Mouse (Mus musculus) Muller cell, postnatal 12 days (primary cell): ENCODE measurements around the gene Syde1.

Source experiments
- DNase-seq: peaks from one replicate; pipeline ENCODE4 v3.0.0-alpha.2; 2015; ENCODE audit errors: inconsistent ontology term

Gene Syde1

DNA sequence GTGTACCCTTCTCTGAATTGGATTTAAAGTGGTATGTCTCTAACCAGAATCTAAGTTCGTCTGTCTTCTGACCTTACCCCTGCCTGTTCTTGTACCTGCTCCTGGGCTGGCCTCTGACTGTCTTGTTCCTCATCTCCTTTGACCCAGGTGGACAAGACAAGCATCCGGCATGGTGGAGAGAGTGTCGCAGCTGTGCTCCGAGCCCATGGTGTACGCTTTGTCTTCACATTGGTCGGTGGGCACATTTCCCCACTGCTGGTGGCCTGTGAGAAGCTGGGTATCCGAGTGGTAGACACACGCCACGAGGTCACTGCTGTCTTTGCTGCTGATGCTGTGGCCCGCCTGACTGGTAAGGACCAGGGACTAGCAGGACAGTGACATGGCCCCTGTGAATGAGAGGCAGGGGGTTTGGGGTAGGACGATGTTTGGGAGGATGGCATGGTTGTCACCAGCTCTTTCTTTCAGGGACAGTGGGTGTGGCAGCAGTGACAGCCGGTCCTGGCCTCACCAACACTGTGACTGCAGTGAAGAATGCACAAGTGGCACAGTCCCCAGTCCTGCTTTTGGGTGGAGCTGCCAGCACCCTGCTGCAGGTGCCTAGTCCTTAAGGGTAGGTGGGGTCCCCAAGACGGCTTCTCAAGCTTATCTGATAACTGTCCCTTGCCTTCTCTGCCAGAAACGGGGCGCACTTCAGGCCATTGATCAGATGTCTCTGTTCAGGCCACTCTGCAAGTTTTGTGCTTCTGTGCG lies 15.2 kb downstream of the Syde1 start:
- DNase-seq = no peak

DNA sequence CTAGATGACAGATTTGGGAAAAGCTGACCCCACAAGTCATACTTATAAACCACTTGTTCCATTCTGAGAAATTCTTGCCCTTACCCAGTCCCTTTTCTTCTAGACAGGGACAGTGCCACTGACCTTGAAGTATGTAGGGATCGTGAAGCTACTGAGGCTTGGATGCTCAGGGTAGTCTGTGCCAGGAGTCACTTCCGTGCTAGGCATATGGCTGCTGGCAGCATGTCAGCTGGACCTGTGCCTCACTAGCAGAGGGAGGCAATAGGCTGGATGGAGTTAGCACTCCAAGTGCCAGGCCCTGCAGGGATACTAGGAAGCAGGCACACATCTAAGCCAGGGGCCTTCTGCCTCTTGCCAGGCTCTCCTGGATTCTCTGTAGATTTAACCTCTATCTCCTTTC lies 16.1 kb downstream of the Syde1 start:
- peak; percentile 62 for DNase-seq

DNA sequence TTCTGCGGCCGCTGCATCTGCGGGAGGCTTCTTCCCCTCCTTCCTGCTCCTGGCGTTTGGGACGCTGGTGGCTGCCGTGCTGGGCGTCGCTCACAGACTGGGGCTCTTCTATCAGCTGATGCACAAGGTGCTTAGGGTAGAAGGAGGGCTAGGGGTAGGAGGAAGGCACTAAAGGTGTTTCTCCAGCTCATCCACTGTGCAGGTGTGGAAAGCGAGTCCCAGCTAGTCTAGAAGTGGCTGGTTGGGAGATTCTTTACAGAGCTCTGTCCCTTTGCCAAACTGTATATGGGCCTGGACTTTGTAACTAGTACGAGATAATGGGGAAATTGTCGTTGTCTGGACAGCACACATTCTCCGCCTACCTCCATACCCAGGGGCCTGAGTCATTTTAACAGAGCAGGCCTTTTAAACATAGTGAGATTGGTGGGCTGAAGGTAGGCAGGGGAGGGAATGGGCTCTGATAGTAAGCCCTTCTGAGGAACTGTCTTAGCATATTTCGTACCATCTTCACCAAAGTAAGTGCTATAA lies 16.6 kb downstream of the Syde1 start:
- DNase-seq = no peak

DNA sequence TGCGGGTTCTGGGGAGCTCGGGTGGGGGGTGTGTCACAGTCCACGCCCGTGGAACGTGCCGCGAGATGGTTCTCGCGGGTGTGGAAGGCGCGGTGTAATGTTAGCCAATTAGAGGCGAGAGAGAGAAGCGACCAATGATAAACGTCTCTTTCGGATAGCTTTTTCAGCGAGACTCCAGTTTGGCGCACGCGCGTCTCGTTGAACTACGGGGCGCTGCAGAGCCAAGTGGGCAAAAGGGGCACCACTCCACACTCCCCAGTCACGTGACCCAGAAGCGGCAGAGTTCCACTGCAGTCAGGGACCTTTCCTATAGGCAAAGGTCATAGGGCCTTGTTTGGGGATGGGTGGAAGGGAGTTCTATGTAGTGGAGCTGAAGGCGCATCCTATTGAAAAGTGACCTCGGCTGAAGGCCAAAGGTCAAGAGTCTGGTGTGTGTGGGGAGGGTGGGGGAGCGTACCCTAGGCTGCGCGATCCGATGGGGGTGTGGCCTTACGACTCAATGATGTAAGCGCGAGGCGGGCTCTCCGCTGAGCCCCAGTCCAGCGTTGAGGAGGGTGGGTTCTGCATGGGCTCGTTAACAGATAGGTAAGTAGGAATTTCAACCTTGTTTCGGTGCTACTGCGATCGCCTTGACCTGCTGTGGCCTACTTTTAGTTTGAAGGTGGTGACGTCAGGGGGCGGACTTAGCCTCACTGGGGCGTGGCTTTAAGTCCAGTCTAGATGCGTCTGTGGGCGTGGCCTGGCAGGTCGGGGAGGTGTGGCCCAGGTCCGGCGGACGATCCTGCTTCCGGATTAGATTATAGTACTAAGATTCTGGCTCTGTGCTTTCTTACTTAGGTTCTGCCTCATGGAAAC lies 17.3 kb downstream of the Syde1 start, which contains the start of gene Ilvbl:
Gene Ilvbl, plus strand, starts transcription at position 97 of the 855 bp plus-strand sequence.
- DNase-seq = peak; percentile 97

DNA sequence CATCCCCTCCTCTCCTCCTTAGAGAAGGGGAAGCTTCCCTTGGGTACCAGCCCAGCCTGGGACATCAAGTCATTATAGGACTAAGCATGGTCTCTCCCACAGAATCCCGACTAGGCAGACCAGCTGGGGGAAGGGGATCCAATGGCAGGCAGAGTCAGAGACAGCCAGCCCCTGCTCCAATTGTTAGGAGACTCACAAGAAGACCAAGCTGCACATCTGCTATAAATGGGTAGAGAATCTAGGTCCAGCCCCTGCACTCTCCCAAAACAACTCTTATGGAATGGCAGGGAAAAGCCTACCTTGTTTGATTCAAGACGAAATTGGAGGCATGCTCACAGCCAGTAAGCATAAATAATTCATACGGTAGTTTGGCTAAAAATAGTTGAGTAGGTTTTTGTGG lies 18.5 kb downstream of the Syde1 start:
- no peak for DNase-seq

DNA sequence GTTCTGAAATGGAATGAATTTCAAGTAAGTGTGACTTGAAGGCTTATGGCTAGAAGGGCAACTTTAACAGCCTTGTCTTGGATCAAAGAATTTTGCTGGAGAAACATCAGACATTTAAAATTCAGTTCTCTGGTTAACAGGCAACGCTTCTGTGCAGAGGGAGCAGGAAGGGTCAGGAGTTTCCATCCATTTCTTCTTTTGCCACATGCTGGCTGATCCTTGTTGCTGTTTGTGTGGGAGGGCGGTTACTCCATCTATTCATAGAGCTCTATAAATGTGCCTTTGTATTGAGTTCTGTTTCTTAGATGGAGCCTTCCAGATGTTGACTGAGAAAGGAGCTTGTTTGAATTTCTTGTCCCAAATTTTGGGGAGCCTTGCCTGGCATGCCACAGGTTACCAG lies 20.9 kb downstream of the Syde1 start:
- DNase-seq = no peak

DNA sequence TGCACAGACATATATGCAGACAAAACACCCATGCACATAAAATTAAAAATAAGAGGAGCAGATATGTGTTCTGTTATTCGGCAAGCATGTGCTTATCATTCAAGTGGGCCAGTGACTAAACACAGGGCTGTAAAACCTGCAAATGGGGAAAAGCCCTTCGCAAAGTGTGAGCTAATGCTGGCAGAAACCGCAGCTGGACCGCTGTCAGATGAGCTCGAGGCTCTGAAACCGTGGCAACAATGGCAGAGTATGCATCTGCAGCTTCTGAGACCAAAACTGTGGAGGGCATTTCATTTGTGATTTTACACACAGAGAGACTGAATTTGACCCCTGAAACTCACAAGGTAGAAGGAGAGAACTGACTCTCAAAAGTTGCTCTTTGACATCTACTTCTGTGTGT lies 21.3 kb downstream of the Syde1 start:
- DNase-seq = no peak

DNA sequence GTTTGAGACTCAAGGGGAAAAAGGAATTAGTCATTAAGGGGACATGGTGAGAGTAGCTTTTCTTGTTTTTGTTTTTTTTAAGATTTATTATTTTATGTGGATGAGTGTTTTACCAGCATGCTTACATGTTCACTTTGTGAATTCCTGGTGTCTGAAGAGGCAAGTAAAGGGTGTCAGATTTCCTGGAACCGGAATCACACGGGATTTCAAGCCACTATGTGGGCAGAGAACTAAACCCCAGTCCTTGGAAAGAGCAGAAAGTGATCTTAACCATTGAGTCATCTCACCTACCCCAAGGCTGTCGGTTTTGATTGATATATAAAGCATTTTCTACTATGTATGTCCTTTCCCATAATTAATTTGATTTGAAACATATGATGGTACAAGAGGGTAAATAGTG lies 22.1 kb downstream of the Syde1 start:
- DNase-seq = no peak

DNA sequence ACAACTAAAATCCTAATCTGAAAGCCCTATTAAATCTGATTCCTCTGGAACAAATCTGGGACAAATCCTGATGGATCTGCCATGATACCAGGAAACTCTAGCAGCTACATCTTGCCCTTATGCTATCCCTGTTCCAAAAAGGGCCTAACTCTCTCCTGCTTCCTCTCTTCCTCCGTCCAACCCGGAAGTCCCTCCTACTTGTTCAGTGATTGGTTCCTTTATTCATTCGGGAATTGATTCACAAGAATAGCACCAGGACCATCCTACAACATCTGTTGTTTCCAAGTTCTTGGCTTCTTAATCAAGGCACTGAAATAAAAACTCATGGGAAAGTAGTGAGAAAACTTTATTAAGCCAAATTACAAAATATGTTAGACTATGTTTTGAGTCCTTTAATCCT lies 22.6 kb downstream of the Syde1 start:
- no peak for DNase-seq

DNA sequence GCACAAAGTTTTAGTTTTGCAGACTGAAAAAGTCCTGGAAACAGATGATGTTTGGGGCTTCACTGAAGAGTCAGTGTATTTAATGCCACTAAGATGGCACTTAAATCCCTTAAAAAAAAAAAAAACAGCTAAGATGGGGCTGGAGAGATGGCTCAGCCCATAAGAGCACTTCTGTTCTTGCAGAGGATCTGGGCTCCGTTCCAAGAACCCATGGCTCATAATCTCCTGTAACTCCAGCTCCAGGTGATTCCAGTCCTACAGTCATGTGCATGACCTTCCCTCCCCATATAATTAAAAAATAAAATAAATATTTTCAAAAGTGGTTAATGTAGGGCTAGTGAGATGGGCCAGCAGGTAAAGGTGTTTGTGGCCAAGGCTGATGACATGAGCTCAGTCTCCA lies 26.7 kb downstream of the Syde1 start:
- DNase-seq = no peak

DNA sequence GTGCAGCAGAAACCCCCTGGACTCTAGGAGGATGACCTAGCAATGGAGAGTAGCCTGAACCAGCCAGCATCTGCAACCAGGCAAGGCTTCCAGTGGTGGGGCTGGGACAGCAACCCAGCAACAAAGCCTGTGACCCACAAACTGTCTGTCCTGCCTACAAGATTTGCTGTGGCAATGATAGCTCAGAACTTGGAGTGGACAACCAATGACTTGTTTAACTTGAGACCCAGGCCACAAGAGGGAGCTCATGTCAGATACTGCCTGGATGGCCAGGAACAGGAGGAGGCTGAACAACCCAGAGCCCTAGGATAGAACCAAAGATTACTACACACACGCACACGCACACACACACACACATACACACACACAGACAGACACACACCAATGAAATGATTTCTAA lies 50.8 kb downstream of the Syde1 start:
- no peak for DNase-seq
